Mouse (Mus musculus): ENCODE measurements at regions not wholly inside any gene's neighbourhood (a gene's known extent, or its start where the extent isn't known, plus 50 kb on each side); places are given as distances from the start of the nearest gene placed in this dataset.

GRCm38 (mm10) chr11:43091046-43091445 is 55.5 kb downstream of the Gm9972 start:
- no peak for DNase-seq (ENCODE audit: extremely low spot score in 1 of 2, low spot score in 1 of 2)

GRCm38 (mm10) chr11:43092126-43092920 is 56.8 kb downstream of the Gm9972 start:
- peak; percentile 46 to 68 for DNase-seq (ENCODE audit: extremely low spot score in 1 of 2, low spot score in 1 of 2)

- peak in 1 of 2 experiments; percentile 12 for DNase-seq (ENCODE audit: extremely low spot score in 1 of 2, low spot score in 1 of 2)
Measured at GRCm38 (mm10) chr11:43092980-43093379, 56.7 kb upstream of the Atp10b start.

GRCm38 (mm10) chr11:43096003-43096402 is 53.7 kb upstream of the Atp10b start:
- peak; percentile 31 to 56 for DNase-seq (ENCODE audit: extremely low spot score in 1 of 2, low spot score in 1 of 2)

GRCm38 (mm10) chr11:43098795-43099425 is 50.8 kb upstream of the Atp10b start:
- DNase-seq (ENCODE audit: extremely low spot score in 1 of 2, low spot score in 1 of 2), result peak; percentile 12 to 52
